Mouse (Mus musculus) hindlimb bud, embryonic 11.5 days (tissue): ENCODE measurements around the gene Atp6v1f.

Experiments
- DNase-seq: peaks from one replicate; pipeline ENCODE4 v3.0.0-alpha.2; 2012; ENCODE audit warnings: low read depth, low spot score; ENCODE audit errors: extremely low spot score

Gene Atp6v1f

DNA sequence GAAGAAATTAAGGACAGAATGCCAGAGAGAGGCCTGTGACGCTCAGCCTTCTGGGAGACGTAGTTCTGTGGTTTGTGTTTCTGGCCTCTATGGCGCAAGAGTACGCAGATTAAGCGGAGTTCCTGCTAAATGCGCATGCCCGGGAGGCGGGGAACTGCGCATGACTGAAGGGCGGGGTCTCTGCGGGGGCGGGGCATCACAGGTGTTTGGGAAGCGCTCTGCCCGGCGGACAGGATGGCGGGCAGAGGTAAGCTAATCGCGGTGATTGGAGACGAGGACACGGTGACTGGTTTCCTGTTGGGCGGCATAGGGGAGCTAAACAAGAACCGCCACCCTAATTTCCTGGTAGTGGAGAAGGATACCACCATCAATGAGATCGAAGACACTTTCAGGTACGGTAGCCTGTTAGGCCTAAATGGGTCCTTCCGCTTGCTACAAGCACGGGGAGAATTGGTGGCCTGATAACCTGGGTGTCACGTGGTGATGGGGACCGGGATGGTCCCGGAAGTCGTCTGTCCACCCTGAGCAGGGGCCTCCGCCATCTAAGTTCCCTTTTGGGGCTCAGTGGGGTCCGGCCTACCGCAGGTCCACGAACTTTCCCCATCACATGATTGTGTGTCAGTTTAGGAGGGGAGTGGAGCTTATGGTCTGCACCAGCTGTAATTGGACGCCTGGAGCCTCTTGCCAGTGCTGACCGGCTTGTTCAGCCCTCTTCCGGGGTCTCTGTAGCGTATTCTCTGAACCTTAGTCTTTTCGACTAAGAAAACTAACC, at the start of gene Atp6v1f:
Gene Atp6v1f (plus strand): TSS at position 136 of the 772 bp plus-strand sequence.
- DNase-seq = peak; percentile 86

DNA sequence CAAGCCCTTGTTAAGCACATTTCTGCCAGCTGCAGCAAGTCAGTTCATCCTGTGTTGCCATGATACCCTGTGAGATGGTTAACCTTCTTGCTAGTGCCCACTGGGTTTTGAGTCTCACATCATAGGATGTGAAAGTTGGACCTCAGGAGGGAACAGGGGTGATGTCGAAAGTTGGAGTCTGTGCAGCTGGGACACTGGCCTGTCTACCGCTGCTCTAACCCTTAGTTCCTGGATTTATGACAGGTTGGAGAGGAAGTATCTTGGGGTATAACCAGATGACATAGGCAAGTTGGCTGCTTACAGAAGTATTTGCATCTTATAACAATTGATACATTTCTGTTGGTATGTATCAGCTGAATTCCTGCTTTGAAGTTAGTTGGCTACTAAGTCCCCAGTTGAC, 46.9 kb upstream of the Atp6v1f start:
- DNase-seq = no peak

DNA sequence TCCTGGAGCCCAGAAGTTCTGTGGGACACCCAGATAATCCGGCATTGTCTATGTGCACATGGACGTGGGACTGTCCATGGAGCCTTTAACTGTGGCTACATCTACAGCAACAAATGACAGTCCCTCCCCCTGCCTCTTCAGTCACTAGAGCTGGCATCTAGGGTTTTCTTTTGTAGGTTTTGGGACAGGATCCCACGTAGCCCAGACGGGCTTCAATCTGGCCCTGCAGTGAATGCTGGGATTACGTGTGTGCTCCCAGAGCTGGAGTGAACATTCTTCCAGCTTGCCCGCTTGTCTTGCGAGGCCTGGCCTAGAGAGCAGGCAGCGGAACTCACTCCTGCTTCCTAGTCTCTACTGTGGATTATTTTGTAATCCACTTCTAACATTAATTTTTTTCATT, 42.4 kb upstream of the Atp6v1f start:
- DNase-seq = no peak

DNA sequence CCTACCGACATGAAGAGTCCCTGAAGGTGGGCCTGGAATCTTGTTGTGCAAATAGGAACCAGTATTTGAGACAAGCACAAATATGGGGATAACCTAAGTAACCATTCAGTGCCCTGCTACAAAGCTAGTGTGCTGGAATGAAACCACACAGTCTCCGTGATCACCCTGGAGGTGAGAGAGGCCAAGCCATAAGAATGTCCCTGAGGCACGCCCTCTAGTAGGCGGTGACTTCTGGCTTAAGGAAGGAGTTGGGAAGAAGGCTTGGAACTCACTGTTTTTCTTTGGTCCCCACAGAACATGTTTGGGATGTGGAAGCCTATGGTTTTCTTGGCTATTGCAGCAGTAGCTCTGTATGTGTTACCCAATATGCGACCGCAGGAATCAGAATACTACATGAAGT, 41.2 kb upstream of the Atp6v1f start:
- DNase-seq = no peak

DNA sequence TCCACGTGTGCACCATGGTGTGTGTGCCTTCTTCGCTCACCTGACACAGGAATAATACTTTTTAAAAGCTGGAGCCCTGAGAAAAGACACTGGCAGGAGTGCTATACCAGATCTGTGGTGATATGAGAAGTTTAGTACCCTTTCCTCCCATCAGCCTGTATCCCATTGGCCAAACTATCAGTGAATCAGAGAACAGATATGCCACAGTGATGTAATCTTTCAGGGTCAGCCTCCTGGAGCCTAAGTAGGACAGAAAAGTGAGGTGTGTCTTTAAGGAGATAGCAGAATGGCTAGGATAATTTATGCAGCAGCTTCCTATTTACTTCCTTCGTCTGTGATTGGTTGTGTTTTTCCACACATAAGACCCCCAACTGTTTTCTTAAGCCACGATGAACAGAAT, 39.3 kb upstream of the Atp6v1f start:
- no peak for DNase-seq

DNA sequence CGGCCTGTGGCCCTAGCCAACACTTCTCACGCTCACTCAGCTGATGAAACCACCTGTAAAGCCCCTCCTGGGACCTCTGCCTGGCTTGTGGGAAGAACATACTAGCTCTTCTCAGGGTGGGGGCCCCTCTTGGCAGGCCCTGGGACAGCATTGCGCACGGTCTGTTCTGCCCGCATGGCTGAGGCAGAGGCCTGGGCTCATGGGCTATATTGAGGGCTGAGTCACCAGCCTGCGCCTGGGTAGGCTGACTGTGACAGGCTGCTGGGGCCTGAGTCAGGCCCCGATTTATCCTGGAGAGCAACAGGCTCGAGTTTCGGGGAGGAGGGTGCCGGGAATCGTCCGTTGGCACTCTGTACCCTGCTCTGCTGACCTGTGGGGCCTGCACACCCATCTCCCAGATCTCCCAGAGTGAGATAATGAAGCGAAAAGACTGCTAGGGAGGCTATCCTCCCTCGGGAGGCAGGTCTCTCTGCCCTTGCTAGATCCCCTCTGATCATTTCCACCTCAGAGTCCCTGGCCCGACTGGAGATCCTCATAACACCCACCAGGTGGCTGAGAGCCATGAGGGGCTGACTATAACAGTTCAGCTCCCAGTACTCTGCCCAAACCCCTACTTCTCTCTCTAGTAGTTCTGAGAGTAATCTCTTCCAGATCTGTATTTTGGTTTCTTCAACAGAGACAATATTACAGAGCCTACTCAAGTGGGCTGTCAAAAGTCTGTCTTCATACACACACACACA, 36.7 kb upstream of the Atp6v1f start:
- no peak for DNase-seq

DNA sequence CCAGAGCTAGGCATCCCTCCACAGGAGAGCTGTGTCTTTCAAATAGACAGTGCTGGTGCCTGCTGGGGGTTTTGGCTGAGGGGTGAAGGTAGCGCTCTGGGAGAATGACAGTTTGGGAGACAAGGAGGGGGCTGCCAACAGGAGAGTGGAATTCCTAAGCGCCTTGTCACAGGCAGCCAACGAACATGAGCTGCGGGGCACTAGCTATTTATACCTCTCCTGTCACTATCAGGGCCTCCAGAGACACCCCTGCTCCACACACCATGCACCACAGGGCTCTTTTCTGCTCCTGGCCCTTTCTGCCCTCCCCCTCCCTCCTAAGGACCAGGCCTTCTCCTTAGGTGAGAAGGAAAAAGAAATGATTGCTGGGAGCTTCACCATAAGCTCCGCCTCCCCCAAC, 36.0 kb upstream of the Atp6v1f start:
- DNase-seq = no peak

DNA sequence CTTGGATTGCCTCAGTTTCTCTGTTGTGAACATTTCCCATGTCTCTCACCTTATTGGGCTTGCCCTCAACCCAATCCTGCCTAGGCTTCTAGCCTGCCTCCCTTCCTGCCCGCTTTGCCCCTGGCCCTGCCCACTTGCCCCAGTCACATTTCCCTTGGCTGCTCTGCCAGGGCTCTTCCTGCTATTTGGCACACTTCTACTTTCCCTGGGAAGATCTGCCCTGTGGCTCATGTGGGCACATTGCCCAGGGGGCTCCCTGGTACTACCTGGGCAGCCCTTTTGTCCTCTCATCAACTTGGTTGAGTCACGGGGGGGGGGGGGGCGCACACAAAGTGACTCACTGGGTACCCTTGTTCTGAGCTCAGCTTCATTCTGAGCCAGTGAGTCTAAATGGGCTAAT, 35.4 kb upstream of the Atp6v1f start:
- no peak for DNase-seq

DNA sequence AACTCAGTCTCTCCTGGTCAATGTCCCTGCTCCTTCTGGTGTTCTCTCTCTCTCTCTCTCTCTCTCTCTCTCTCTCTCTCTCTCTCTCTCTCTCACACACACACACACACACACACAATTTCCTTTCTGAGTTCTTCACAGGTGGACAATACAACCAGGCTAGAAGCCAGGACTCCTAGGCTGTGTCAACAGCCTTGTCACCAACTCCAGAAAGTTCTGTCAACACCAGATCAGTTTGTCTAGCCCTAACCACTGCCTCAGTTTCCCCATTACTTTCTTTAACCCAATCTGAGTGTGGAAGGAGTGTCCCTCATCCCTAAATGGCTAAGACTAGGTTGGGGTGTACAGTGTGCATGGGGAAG, 34.9 kb upstream of the Atp6v1f start:
- DNase-seq = no peak

DNA sequence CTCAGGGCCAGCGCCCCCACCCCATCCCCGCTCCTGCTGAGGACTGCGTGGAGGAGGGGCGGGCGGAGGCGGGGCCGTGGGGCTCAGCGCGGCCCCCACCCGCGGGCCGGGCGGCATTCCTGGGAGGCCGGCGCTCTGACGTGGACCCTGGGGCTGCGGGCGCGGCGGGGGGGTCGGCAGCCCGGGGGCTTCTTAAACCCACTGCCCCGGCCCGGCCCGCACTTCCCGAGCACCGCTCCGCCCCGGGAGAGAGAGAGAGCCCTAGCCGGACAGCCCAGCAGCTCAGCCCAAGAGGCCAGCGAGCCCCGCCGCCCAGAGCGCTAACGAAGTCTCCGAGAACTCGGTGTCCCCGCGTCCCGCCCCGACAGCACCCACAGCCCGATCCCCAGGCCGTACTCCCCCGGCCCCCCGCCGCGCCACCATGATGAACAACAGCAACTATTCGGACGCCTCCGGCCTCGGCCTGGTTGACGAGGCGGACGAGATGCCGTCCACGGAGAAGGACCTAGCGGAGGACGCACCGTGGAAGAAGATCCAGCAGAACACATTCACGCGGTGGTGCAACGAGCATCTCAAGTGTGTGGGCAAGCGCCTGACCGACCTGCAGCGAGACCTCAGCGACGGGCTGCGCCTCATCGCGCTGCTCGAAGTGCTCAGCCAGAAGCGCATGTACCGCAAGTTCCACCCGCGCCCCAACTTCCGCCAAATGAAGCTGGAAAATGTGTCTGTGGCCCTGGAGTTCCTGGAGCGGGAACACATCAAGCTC, 34.3 kb upstream of the Atp6v1f start, which contains the start of gene Flnc:
Gene Flnc (plus strand): TSS at position 219 of the 766 bp plus-strand sequence.
- DNase-seq = no peak

DNA sequence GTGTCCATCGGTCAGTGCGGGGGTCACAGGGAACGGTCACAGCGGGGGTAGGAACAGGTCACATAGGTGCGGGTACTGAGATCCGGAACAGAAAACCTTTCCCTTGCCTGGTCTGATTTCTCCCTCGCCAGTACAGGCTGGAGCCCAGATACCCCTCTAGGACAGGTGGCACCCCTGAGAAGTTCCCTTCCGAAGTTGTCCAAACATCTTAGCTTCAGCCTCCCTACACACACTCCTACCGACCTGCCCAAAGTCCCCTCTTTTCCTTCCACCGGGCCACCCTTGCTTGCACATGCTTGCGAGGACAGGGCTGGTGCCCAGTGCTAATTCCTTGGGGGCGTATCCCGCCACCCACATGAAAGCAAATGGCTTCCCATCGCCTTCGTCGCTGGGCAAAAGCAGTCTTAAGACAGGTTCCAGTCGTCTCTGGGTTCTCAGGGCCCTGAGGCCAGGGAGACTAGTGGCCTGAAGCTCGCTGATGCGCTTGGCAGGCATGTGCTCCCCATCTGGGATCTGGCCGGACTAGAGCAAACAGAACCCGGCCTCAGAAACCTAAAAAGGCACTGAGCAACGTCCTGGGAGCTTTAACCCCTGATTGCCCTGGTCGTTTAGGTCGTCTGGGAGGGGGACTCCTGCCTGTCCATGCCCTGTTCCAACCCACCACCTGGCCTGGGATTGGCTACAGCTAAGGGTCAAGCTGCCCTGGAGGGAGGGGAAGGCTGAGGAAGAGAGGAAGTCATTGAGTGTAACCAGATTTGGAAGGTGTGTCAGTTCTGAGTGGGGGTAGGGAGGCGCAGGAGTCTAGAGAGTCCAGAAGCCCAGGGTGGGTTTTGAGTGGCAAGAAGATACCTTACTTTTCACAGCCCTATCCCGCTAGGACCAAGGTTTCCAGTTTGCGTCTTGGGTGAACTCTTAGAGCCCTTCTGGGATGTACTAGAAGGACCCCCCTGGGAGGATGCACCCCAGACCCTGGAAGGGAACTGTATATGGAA, 33.4 kb upstream of the Atp6v1f start:
- no peak for DNase-seq

DNA sequence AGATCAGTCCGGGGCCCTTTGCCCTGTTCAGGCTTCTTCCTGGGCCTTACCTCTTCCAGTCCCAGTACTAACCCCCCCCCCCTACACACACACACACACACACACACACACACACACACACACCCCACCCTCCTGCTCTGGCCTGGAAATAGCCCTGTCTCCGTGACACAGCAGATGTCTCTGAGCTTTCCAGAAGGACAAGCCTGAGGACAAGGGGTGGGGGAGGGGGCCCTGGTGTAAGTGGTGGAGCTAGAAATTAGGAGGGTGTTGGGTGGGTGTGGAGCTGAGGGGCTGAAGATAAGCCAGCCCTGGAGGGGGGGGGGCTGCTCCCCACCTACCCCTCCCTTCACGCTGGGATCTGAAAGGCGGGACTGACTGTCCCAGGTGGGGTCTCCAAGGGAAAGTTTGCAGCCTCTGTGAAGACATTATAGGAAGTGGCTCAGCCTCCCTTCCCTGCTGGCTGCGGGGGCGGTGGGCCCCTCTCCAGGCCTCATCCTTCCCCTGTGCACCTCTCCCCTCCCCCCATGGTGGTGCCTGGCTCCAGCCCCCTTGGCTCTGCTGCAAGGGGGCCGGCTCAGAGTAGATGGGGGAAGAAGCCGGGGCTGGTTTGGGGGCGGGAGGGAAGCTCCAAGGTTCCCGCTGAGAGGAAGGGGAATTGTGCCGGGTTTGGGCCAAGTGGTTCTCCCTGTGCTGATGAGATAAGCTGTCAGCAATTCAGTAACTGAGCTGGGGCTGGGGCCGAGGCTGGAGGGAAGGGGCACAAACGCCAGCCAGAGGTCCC, 32.4 kb upstream of the Atp6v1f start:
- no peak for DNase-seq

DNA sequence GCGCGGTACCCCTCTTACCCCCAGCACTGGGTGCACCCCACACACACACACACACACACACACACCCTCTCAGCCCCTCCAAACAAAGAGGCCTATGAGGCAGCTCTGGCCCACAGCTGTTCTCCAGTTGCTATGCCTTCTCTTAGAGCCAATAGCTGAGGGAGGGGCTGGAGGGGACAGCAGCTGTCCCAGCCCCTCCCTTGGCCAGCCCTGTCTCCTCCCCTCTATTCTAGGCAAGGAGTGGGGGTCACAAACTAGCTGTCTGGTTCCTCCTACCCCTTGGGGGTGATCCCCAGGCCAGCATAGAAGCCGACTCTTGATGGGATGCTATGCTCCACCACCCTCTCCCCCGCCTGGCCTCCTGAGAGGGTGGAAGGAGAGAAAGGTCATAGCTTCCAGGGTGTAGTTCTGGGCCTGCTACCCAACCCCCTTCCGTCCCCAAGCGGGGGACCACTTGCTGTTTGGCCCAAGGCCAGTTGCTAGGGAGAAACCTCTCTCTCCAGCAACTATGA, 31.5 kb upstream of the Atp6v1f start:
- no peak for DNase-seq

DNA sequence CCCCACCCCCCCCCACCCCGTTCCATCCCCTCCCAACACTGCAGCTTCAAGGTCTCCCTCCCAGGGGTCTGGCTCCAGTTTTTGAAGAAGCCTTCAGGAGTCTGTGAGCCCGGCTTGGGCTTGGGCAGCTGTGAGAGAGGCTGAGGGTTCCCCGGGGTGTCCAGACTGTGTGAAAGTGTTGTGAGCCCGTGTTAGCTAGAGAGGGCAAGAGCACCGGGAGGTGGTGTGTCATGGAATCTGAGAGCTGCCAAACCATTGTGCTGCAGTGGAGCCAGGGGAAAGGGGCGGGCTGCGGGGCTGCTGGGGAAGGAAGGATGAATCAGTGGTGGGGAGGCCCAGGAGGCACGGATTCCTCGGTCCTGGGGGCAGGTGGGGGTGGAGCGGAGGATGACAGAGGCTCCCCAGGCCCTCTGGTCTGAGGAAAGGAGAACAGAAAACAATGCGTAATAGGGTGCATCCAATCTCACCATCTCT, 31.0 kb upstream of the Atp6v1f start:
- no peak for DNase-seq

DNA sequence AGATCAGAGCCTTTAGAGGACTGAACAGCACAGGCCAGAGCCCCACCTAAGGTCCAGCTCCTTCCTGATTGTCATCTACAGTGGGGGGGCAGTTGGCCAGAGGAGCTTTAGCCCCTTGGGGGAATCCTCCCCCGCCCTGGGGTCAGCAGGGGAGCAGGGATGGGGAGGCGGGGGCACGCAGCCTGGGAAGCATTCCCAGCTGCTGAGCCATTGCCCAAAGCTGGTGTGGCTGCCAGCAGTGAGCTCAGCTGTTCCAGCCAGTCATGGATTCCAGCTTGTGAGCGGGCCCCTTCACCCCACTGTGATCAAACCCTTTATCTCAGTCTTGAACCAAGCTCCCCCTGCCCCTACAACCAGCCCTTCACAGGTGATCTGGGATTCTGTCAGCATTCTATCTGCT, 28.3 kb upstream of the Atp6v1f start:
- no peak for DNase-seq

DNA sequence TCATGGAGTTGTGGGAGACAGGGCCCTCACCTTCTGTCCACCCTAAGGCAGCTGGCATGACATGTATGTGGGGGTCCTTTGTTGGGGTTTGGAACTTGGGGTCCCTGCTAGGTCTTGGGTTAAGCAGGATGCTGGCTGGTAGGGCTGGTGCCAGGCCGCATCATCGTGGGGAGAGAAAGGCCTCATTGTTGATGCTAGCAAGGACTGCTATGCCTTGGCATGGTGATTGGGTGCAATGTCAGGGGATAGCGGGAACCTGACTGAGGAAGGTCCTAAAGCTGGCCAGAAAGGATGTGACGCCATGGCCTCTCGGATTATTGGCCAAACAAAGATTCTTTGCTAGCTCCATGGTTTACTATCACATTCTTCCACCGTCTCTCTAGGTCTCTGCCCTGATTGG, 27.7 kb upstream of the Atp6v1f start:
- no peak for DNase-seq

DNA sequence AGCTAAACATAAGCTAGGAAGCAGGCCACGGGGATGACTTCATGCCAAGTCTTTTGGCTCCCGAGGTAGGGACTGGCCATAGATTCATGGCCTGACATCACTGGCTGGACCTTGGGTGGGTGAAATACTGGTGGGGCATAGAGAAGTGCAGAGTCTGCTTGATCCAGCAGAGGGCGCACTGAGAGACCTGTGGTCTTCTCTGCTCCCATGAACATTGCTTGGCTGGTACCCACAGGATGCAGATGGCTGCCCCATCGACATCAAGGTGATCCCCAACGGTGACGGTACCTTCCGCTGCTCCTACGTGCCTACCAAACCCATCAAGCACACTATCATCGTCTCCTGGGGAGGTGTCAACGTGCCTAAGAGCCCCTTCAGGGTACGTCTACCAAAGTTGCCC, 22.7 kb upstream of the Atp6v1f start:
- no peak for DNase-seq

DNA sequence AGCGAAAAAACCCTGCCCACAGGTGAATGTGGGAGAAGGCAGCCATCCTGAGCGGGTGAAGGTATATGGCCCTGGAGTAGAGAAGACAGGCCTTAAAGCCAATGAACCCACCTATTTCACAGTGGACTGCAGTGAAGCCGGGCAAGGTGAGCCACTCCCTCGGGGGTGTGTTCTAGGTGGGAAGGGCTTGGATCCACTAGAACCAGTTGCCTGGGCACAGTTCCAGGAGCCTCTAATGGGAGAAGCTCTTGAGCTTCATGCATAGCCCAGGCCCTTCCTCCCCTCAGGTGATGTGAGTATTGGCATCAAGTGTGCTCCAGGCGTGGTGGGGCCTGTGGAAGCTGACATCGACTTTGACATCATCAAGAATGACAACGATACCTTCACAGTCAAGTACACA, 22.2 kb upstream of the Atp6v1f start:
- no peak for DNase-seq

DNA sequence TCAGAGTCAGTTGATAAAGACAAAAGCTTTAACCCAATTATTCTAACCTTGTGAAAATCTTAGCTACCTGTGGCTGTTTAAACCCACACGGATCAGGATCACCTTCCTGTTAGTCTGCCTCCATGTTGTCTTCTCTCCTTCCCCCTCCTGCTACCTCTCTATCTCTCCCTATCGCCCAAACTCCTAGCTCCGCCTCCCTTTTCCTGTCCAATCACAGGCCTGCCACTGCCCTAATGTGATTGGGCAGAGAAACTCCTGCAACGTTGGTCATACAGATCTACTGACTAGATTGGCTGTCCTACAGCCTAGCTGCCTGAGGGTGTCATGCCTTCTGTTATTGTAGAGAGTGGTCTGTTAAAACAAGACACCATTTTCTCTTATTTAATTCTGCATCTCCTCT, 17.7 kb upstream of the Atp6v1f start:
- DNase-seq = no peak

DNA sequence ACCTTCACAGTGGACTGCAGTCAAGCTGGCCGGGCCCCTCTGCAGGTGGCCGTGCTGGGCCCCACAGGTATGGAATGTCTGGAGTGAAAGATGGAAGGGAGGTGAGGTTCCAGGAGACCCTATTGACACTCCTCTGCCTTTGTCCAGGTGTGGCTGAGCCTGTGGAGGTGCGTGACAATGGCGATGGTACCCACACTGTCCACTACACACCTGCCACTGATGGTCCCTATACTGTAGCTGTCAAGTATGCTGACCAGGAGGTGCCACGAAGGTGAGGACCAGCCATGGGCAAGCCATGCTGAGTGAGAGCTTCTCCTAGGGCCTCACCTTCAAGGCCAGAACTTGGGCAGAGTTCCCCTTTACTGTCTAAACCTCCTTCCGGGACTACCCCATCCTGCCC, 16.9 kb upstream of the Atp6v1f start:
- no peak for DNase-seq
